Mouse (Mus musculus) E14TG2a.4 (cell line): Measurements from ENCODE around the gene Farsa.
"Not testable (repeated sequence)": the region's sequence is repeated elsewhere in the genome, so short reads cannot be mapped to it uniquely, and the experiment has no call there.

Experiments used
- H3K27me3 ChIP-seq: 2 replicates; pipeline ENCODE4 v1.6.1; 2014; ENCODE audit warnings: low read length, control low read depth; ENCODE audit not compliant: insufficient read depth
- H3K36me3 ChIP-seq: 2 replicates; pipeline ENCODE4 v1.6.1; 2014; ENCODE audit warnings: low read length, control low read depth; ENCODE audit not compliant: insufficient read depth
- H3K4me1 ChIP-seq: replicated peaks from 2 replicates; pipeline ENCODE4 v1.6.1; 2014; ENCODE audit warnings: low read depth, low read length, control low read depth
- H3K4me3 ChIP-seq: replicated peaks from 2 replicates; pipeline ENCODE4 v1.5.1; 2014; ENCODE audit warnings: mild to moderate bottlenecking, low read length
- H3K9me3 ChIP-seq: 2 replicates; pipeline ENCODE4 v1.6.1; 2014; ENCODE audit warnings: low read length, control low read depth
- CTCF ChIP-seq: conservative IDR thresholded peaks from 2 replicates; pipeline ENCODE4 v1.5.1; 2014; ENCODE audit warnings: low read length
- NANOG ChIP-seq: IDR thresholded peaks from 2 replicates; pipeline ENCODE4 v1.6.1; 2014; ENCODE audit warnings: borderline replicate concordance, low read length, mixed read lengths
- POU5F1 ChIP-seq: IDR thresholded peaks from 2 replicates; pipeline ENCODE4 v1.6.1; 2014; ENCODE audit warnings: low read length, borderline replicate concordance

The Farsa gene

GRCm38 (mm10) chr8:84901071-84901470, 44.3 kb downstream of the Farsa start:
- TF ChIP-seq POU5F1 (no peak), CTCF (no peak), NANOG (no peak)
- Histone ChIP-seq H3K9me3 (no peaks in the 10 kb centered on the region), H3K4me3 (no peak overlapping the region), H3K4me1 (peaks cover 43% of the 10 kb centered on the region), H3K27me3 (peaks cover 21% of the 10 kb centered on the region), H3K36me3 (peaks cover 18% of the 10 kb centered on the region)

GRCm38 (mm10) chr8:84901752-84902151, 45.0 kb downstream of the Farsa start, which contains the start of gene Klf1:
Klf1 (plus strand) TSS chr8:84901928.
- Histone ChIP-seq H3K4me1 (peaks cover 46% of the 10 kb centered on the region), H3K9me3 (no peaks in the 10 kb centered on the region), H3K4me3 (peak within 1 kb of the TSS; percentile 93), H3K36me3 (peaks cover 12% of the 10 kb centered on the region; the same call in 1 of the 2 replicates), H3K27me3 (peaks cover 21% of the 10 kb centered on the region)
- TF ChIP-seq POU5F1 (no peak), CTCF (no peak), NANOG (no peak)

GRCm38 (mm10) chr8:84902367-84902919, 45.7 kb downstream of the Farsa start:
- Histone ChIP-seq H3K9me3 (no peaks in the 10 kb centered on the region), H3K4me1 (peaks cover 52% of the 10 kb centered on the region), H3K4me3 (peak overlapping the region; percentile 93), H3K27me3 (peaks cover 21% of the 10 kb centered on the region), H3K36me3 (peaks cover 12% of the 10 kb centered on the region; the same call in 1 of the 2 replicates)
- TF ChIP-seq POU5F1, result no peak
- TF ChIP-seq CTCF, result no peak
- no peak for TF ChIP-seq NANOG

- peak; percentile 22; the same call in 1 of the 2 replicates for TF ChIP-seq CTCF
- TF ChIP-seq POU5F1, result no peak
- peak overlapping the region; percentile 93 for H3K4me3 ChIP-seq
- H3K4me1 ChIP-seq, result peaks cover 51% of the 10 kb centered on the region
- H3K9me3 ChIP-seq, result no peaks in the 10 kb centered on the region
- peaks cover 12% of the 10 kb centered on the region; the same call in 1 of the 2 replicates for H3K36me3 ChIP-seq
- peaks cover 21% of the 10 kb centered on the region for H3K27me3 ChIP-seq
These were observed 46.3 kb downstream of the Farsa start for GRCm38 (mm10) chr8:84902920-84903661.

- Histone ChIP-seq H3K9me3 (no peaks in the 10 kb centered on the region), H3K4me3 (no peak overlapping the region), H3K4me1 (peaks cover 58% of the 10 kb centered on the region), H3K27me3 (peaks cover 21% of the 10 kb centered on the region), H3K36me3 (peaks cover 12% of the 10 kb centered on the region)
- no peak for TF ChIP-seq POU5F1
- TF ChIP-seq NANOG, result no peak
- TF ChIP-seq CTCF, result no peak
These were observed 47.6 kb downstream of the Farsa start for GRCm38 (mm10) chr8:84904351-84904750.

GRCm38 (mm10) chr8:84907037-84907436, 50.2 kb downstream of the Farsa start:
- H3K9me3 ChIP-seq, result no peaks in the 10 kb centered on the region
- H3K4me3 ChIP-seq, result no peak overlapping the region
- TF ChIP-seq CTCF (no peak), POU5F1 (no peak), NANOG (no peak)
- H3K36me3 ChIP-seq, result peaks cover 27% of the 10 kb centered on the region
- peaks cover 69% of the 10 kb centered on the region for H3K4me1 ChIP-seq
- H3K27me3 ChIP-seq, result peaks cover 22% of the 10 kb centered on the region

- H3K4me1 ChIP-seq, result peaks cover 69% of the 10 kb centered on the region
- no peaks in the 10 kb centered on the region for H3K9me3 ChIP-seq
- TF ChIP-seq NANOG (no peak), CTCF (no peak), POU5F1 (no peak)
- H3K27me3 ChIP-seq, result peaks cover 22% of the 10 kb centered on the region
- H3K36me3 ChIP-seq, result peaks cover 27% of the 10 kb centered on the region
- no peak overlapping the region for H3K4me3 ChIP-seq
These were observed 50.7 kb downstream of the Farsa start for GRCm38 (mm10) chr8:84907493-84907892.

- peaks cover 71% of the 10 kb centered on the region for H3K4me1 ChIP-seq
- H3K36me3 ChIP-seq, result peaks cover 27% of the 10 kb centered on the region
- H3K4me3 ChIP-seq, result peak overlapping the region; percentile 87
- peaks cover 23% of the 10 kb centered on the region for H3K27me3 ChIP-seq
- not testable (repeated sequence) for H3K9me3 ChIP-seq
These were observed 51.2 kb downstream of the Farsa start for GRCm38 (mm10) chr8:84907979-84908378.
